Mouse (Mus musculus) cerebellum, postnatal 4 days (tissue): ENCODE data around the gene Hexb.
A peak's percentile ranks its signal among the peaks of the same experiment; 100 is the strongest.

Experiments
- DNase-seq, 2 experiments: peaks; one replicate each; pipeline ENCODE4 v3.0.0; 2022; ENCODE audit warnings: low spot score in 2 of 2, mixed read lengths in 1 of 2

The Hexb gene

GRCm38 (mm10) chr13:97197932-97198562 is at the start of gene Hexb:
Hexb (minus strand) TSS chr13:97198357.
- DNase-seq = peak; percentile 69 to 81

GRCm38 (mm10) chr13:97247754-97248153 is 49.6 kb upstream of the Hexb start:
- no peak for DNase-seq

- DNase-seq = peak in 1 of 2 experiments; percentile 36
Observed at GRCm38 (mm10) chr13:97246217-97246616, 48.1 kb upstream of the Hexb start.

- DNase-seq = no peak
Observed at GRCm38 (mm10) chr13:97245157-97245556, 47.0 kb upstream of the Hexb start.

- DNase-seq = no peak
Observed at GRCm38 (mm10) chr13:97244712-97245105, 46.6 kb upstream of the Hexb start.

GRCm38 (mm10) chr13:97243962-97244711 is 46.0 kb upstream of the Hexb start:
- DNase-seq = no peak

- DNase-seq = no peak
Observed at GRCm38 (mm10) chr13:97242716-97243115, 44.6 kb upstream of the Hexb start.

GRCm38 (mm10) chr13:97241787-97242280 is 43.7 kb upstream of the Hexb start:
- DNase-seq = no peak

GRCm38 (mm10) chr13:97240965-97241786 is 43.0 kb upstream of the Hexb start, which contains the start of gene Enc1:
Enc1 (plus strand) TSS chr13:97241105.
- DNase-seq = peak; percentile 72 to 88

- peak in 1 of 2 experiments; percentile 67 for DNase-seq
Observed at GRCm38 (mm10) chr13:97240279-97240964, 42.3 kb upstream of the Hexb start.

GRCm38 (mm10) chr13:97239343-97240180 is 41.4 kb upstream of the Hexb start:
- peak in 1 of 2 experiments; percentile 49 for DNase-seq

GRCm38 (mm10) chr13:97238181-97238981 is 40.2 kb upstream of the Hexb start:
- DNase-seq = no peak

- DNase-seq = no peak
Observed at GRCm38 (mm10) chr13:97237700-97238099, 39.5 kb upstream of the Hexb start.

GRCm38 (mm10) chr13:97235911-97236310 is 37.8 kb upstream of the Hexb start:
- DNase-seq = no peak

- peak; percentile 56 to 82 for DNase-seq
Observed at GRCm38 (mm10) chr13:97234785-97235417, 36.7 kb upstream of the Hexb start.

- no peak for DNase-seq
Observed at GRCm38 (mm10) chr13:97233092-97233491, 34.9 kb upstream of the Hexb start.

- no peak for DNase-seq
Observed at GRCm38 (mm10) chr13:97230101-97230500, 31.9 kb upstream of the Hexb start.

GRCm38 (mm10) chr13:97227795-97228194 is 29.6 kb upstream of the Hexb start:
- no peak for DNase-seq

- DNase-seq = no peak
Observed at GRCm38 (mm10) chr13:97225130-97225529, 27.0 kb upstream of the Hexb start.
